ENCODE assay signal across 9 mouse cellular contexts in genomic region chr16:29512495-29512894, GRCm38 (mm10). TPM values are rescaled to one million over a fixed set of nuclear protein-coding genes. Genes with fewer than 3 reads are reported as not detected.
A peak's percentile ranks its signal among the peaks of the same experiment; 100 is the strongest.
DNase-seq lines count a peak whose midpoint lies in the region; ATAC-seq lines count a peak whose summit lies in the region.
"Had no signal": no experiment of that assay in that cellular context is flagged by ENCODE, and none has a peak within 500 bp of the region (broad histone marks: within the 10 kb centered on the region; RNA-seq: fewer than 3 reads in every experiment).

No protein-coding gene starts in this region.

- DNase-seq in frontal cortex, postnatal 25 days (ENCODE audit: low spot score in 2 of 2) = no peak
- peak; percentile 26 for DNase-seq in 3134 (ENCODE audit: extremely low read depth, insufficient read length, low spot score)
- peak; percentile 86 for DNase-seq in brain, adult 2 months (ENCODE audit: low read depth, low spot score)
- peak; percentile 20 for DNase-seq in fibroblast of lung, adult 2 months (ENCODE audit: low read depth)
- DNase-seq in heart, postnatal 36 days = no peak
- DNase-seq in kidney, adult 11 months = no peak
- DNase-seq in ovary, postnatal 10 days (ENCODE audit: low spot score) = no peak
- DNase-seq: lung, embryonic 14.5 days had no signal

- intact Hi-C loops in heart, postnatal 36 days (cut with DNase I) = no loop called here

- ATAC-seq in frontal cortex, adult (ENCODE audit: low TSS enrichment) = peak; percentile 98

RNA-seq across cellular contexts. Expression of gene Atp13a4, which starts 32.2 kb away (rescaled TPM):
- total RNA-seq in heart, postnatal 36 days (2021) = not detected

Comparison
In these comparisons a context has a peak if more than half of its experiments do, and no peak if none do; other contexts are left out.
1. DNase-seq: peak in 3134 (single experiment), brain, adult 2 months (single experiment) and fibroblast of lung, adult 2 months (single experiment); none in frontal cortex, postnatal 25 days (0 of 2), heart, postnatal 36 days (0 of 2), kidney, adult 11 months (single experiment) and ovary, postnatal 10 days (single experiment).